Mouse (Mus musculus): Measurements from ENCODE around the gene Fat4. TPM values are rescaled to one million over a fixed set of nuclear protein-coding genes. Genes with fewer than 3 reads are reported as not detected.

The Fat4 gene
- polyA plus RNA-seq (2017; shearing (Covaris generic)) = not detected

GRCm38 (mm10) chr3:38886890-38887355, at the start of gene Fat4:
Fat4 (plus strand) TSS chr3:38886940.

All from activated CD4-positive, CD25-positive, alpha-beta regulatory T cell, adult 9 weeks (primary cell).